Mouse (Mus musculus) gastrocnemius, postnatal 10 days (tissue): ENCODE results near the gene Abhd5. TPM values are rescaled to one million over a fixed set of nuclear protein-coding genes. Genes with fewer than 3 reads are reported as not detected.

Experiments used
- DNase-seq: peaks from one replicate; pipeline ENCODE4 v3.0.0; 2021; ENCODE audit warnings: mixed read lengths
- total RNA-seq, 2 experiments: library from RNA; stranded (reverse); gene quantifications; 2 replicates each; pipeline ENCODE4 v1.2.3; 2021

Abhd5 gene
- total RNA-seq, 2 experiments from 2014 or later: 22.9 to 23.9 TPM

DNA sequence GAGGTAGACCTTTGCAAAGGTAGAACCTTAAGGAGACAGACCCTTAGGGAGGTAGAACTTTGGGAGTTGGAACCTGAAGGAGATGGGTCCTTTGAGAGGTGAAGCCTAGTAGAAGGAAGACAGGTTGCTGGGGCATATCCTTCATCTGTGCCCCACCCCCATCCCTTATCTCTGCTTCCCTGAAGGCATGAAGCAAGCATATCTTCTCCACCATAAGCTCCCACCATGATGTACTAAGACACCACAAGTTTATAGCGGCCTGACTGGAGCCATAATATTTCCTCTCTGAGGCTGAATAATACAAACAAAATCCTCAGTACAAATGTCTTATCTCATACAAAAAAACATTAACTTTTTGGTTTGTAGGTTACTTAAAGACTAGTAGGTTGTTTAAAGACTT is 3.5 kb upstream of the Abhd5 start:
- DNase-seq: no peak

- no peak for DNase-seq
Measured at GRCm38 (mm10) chr9:122349286-122349685, 2.1 kb upstream of the Abhd5 start.

DNA sequence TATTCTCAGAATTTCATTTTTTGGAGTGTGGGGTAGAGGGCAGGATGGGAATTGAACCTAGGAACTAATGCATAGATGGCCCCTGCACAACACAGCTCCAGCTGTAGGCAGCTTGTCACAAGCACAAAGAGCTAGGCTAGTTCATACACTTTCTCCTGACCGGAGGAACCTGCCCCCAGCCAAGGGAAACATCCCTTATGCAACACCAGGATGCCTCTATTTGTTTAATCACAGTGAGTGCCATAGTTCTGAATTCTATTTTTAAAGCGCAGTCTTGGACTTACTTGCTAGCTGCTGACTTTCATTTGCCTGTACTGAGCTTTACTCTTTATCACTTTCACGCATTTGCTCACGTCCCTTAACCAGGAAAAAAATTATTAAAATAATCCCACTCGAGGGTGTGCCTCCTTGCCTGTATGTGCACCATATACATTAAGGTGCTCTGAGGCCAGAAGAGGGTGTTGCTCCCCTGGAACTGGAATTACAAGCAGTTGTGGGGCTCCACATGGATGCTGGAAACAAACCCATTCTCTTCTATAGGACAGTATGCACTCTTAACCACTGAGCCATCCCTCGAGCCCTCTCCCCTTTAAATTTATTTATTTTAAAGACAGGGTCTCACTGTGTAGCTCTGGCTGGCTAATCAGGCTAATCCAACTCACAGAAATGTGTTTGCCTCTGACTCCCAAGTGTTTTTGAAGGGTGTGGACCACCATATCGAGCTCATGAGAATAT is 845 bp upstream of the Abhd5 start:
- no peak for DNase-seq

DNA sequence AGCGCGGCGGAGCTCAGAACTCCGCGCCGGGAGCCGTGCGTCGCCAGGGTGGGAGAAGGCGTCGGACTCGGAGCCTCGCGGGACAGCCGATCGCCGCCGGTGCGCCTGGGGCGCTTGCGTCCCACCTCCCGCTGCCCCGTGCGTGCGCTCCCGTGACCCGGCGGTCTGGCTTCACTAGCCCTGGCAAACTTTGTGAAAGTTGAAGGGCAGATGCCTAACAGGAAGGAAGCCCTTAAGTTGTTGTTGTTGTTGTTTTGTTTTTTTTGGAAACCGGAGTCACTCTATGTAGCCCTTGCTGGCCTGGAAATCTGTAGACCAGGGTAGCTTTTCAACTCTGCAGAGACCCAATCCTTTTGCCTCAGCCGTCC is 601 bp downstream of the Abhd5 start:
- no peak for DNase-seq

DNA sequence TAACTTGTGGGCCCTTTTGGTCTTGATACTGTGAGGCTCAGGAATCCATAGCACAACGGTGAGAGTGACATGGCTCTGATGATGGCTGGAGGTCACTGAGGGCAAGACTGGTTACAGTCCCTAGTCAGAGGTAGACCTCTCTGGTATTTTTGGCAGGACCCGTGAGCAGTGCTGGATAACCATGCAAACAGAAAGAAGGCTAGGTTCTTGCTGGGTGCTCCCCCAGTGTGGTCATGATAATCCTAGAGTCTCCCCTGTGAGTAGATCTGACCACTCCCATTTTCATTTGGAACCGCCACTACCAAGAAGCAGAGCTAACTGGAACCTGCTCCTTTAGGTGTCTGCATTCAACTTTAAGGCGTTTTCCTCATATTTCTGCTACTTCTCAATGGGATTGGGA is 1.5 kb downstream of the Abhd5 start:
- no peak for DNase-seq

DNA sequence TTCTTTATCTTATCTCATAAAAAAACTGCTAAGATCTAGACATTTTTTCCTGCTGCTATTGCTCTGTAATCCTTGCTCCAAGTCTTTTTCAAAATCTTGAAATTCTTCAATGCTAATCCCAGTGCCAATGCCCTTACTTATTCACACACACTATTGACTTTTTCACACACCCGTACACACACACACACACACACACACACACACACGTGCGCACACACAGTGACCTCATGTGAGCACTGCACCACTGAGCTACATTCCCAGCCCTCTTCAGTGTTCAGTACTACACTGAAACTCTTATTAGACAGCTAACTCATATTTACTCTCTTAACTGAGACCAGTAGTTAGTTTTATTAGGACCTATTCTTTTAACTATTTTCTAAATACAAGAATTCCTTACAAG is 2.8 kb downstream of the Abhd5 start:
- DNase-seq: no peak

GRCm38 (mm10) chr9:122357073-122357472 is 5.7 kb downstream of the Abhd5 start:
- no peak for DNase-seq

DNA sequence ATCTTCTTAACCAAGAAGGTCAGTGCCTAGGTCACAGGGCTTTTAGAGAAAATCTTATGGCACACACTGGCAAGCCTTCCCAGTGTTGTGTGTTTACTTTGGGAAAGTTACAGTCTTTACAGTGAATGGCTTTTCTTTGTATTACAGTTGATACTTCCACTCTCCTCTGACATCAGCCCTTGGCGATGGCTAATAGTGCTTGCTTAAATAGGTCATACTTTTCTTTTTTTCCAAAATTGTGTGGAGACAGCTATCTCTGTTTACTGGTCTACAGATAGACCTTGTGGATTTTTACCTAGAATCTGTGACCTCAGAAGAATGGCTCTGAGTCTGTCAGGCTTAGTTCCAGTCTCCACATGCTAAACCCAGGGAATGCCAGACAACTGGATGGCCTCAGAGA is 6.2 kb downstream of the Abhd5 start:
- DNase-seq: no peak

- DNase-seq: no peak
Measured at GRCm38 (mm10) chr9:122364171-122364570, 12.8 kb downstream of the Abhd5 start.

- DNase-seq: no peak
Measured at GRCm38 (mm10) chr9:122370292-122370794, 18.9 kb downstream of the Abhd5 start.

- no peak for DNase-seq
Measured at GRCm38 (mm10) chr9:122372506-122372905, 21.1 kb downstream of the Abhd5 start.

GRCm38 (mm10) chr9:122372991-122373390 is 21.6 kb downstream of the Abhd5 start:
- no peak for DNase-seq

- no peak for DNase-seq
Measured at GRCm38 (mm10) chr9:122378986-122379385, 27.6 kb downstream of the Abhd5 start.

DNA sequence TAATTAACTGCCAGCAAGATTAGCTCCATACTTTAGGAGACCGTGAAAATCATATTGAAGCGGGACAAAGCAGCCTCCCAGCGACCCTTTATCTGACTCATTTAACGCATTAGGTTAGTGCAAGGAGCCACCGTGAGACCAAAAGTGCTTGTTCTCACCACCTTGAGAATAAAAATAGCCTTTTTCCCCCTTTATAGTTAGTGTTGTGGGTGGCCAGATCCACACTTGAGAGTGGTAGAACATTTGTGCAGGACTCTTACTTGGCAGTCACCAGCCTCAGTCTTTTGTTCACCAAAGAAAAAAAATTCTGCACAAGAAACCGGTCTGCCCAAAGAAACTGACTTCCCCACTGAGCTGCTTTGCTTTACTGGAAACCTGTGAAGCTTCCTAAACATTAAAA is 29.6 kb downstream of the Abhd5 start:
- DNase-seq: no peak

DNA sequence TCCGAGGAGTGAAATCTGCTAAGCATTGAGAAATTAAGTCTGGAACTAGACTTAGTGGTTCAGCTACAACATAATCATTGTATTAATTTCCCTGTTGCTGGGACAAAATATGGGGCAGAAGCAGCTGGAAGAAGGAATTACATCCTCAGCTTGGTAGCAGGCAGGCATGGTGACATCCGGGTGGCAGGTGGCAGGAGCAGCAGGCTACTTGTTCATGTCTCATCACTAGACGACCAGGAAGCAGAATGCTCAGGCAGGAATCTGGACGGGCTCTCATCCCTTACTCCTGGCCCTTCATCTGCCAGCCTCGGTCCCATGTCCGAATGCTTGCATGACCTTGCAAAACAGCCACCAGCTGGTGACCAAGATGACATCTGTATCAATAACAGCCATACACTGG is 30.6 kb downstream of the Abhd5 start:
- DNase-seq: no peak

DNA sequence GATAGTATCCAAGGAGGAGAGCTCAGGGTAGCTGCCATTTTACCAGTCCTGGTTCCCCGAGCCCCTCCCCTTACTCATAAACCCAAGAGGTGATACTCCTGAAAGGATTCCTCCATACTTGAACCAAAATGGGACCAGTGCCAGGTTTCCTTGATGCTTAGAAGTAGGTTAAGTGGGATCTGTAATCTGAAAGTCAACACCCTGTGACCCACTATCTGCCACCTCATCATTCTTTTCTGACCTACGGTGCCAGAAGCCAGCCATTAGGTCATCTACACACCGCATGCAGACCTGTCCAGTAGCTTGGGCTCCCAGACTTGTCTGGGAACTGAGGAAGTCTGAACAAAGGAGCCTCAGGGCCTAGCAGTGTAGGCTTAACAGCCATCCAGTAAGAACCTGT is 34.6 kb downstream of the Abhd5 start:
- no peak for DNase-seq

GRCm38 (mm10) chr9:122389287-122389920 is 38.0 kb downstream of the Abhd5 start:
- DNase-seq: no peak

DNA sequence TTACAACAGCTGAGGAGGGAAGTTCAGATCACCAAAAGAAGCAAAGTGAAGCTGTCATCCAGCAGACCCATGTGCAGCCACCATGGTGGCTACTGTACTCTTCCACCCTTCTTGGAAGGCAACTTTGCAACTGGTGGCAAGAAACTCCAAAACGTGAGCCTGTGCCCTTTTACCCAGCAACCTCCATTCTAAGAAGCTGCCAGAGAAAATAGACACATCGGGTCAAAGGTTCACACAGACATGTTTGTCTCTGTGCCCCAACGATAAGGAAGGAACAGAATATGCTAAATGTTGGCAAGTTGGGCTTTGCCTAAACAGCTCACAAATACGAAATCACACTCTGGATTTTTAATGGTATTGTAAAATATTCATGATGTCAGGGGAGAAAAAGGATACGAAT is 44.4 kb downstream of the Abhd5 start:
- DNase-seq: no peak

DNA sequence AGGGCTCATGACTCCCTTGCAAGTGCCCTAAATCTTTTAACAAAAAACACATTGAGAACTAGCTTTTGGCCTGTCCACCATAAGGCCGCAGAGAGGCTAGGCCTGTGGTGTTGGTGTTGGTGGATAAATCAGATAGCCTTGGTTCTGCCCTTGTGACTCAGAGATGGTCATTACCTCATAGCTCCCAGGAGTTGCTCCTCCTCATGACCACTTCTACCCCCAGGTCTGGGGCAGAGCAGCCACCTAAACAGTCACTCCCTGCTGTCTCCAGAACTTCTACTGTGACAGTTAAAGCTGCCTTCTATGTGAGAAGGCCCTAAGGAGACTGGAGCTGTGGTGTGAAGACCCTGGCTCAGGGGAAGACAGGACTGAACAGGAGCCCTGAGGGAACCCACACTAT is 45.7 kb downstream of the Abhd5 start:
- no peak for DNase-seq

- no peak for DNase-seq
Measured at GRCm38 (mm10) chr9:122398746-122399145, 47.3 kb downstream of the Abhd5 start.

GRCm38 (mm10) chr9:122401239-122401638 is 49.8 kb downstream of the Abhd5 start:
- DNase-seq: no peak

DNA sequence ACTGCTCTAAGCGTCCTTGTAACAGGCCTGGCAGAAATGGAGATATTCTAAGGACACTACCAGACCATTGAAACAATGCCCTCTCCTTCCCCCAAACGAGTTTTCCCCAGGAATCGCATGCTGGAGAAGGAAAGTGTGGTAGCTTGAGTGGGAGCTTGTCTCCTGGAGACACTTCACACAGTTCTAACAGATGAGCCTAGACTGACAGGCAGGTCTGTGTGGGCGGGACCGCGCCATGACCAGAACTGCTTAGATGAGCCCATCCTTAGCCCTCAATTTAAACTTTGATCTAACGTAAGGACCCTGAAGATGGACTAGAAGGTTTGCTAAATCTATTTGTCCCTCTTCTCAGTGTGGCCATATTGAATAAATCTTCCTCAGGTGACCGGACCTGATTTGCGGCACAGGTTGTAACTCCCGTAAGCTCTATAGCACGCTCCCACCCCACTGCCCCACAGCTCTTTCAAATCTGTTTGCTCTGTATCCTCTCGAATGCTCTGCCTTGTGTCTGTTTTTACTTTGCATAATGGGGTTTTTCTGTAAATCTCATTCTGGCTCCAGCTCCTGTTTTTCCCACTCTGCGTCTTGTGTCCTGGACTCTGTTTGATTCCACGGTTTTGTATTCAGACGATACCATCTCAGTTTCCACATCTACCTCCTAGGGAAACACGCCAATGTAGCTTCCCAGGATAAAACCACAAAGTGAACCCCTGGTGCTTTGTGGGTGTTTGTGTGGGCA is 59.2 kb downstream of the Abhd5 start:
- DNase-seq: no peak

- DNase-seq: no peak
Measured at GRCm38 (mm10) chr9:122414648-122415047, 63.2 kb downstream of the Abhd5 start.
